Mouse (Mus musculus) bone marrow, adult 2 months (tissue): ENCODE results near the gene Lamp5.

ENCODE experiments used
- CTCF ChIP-seq: fragments of 200-500 bp; IDR thresholded peaks from 2 replicates; pipeline ENCODE4 v1.5.1; 2011; ENCODE audit warnings: low read length, control low read depth; ENCODE audit not compliant: control insufficient read depth, insufficient read depth
- POLR2A ChIP-seq: fragments of 200-500 bp; IDR thresholded peaks from 2 replicates; pipeline ENCODE4 v1.6.1; 2011; ENCODE audit warnings: low read depth, mild to moderate bottlenecking, control low read depth, low read length, borderline replicate concordance; ENCODE audit not compliant: control insufficient read depth

DNA sequence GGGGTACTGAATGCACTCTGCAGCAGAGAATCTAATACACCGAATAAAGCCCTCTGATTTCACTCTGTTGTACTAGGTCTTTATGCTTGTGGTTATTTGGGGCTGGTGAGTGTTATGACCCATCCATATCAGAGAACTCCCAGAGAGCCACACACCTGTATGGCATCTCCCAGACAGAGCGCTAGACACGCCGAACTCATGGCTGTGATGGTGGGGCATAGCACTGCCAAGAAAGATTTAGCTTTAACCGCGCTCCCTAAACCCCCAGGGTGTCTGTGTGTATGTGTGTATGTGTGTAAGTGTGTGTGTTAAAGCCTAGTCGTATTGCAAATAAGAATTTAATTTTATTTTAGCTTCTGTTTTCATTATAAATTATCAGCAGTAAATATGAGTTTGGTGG is 6.4 kb downstream of the Lamp5 start:
- TF ChIP-seq POLR2A, result no peak
- TF ChIP-seq CTCF, result no peak
